Mouse (Mus musculus): Measurements from ENCODE around the gene Dock6.

The Dock6 gene

GRCm38 (mm10) chr9:21845381-21846080 is 6.9 kb downstream of the Dock6 start:
- DNase-seq, result peak; percentile 51

GRCm38 (mm10) chr9:21843086-21843485 is 9.3 kb downstream of the Dock6 start:
- DNase-seq, result no peak

- DNase-seq, result no peak
Observed at GRCm38 (mm10) chr9:21842391-21842790, 10.0 kb downstream of the Dock6 start.

- no peak for DNase-seq
Observed at GRCm38 (mm10) chr9:21841340-21841739, 11.1 kb downstream of the Dock6 start.

GRCm38 (mm10) chr9:21840115-21840787 is 12.2 kb downstream of the Dock6 start:
- peak; percentile 46 for DNase-seq

GRCm38 (mm10) chr9:21837690-21838089 is 14.7 kb downstream of the Dock6 start:
- no peak for DNase-seq

- peak; percentile 69 for DNase-seq
Observed at GRCm38 (mm10) chr9:21835258-21835912, 17.1 kb downstream of the Dock6 start, which contains the start of gene Angptl8. Gene Angptl8, plus strand, starts transcription at chr9:21835510.

GRCm38 (mm10) chr9:21831558-21832240 is 20.7 kb downstream of the Dock6 start:
- peak; percentile 39 for DNase-seq

- DNase-seq, result peak; percentile 41
Observed at GRCm38 (mm10) chr9:21830936-21831335, 21.5 kb downstream of the Dock6 start.

- no peak for DNase-seq
Observed at GRCm38 (mm10) chr9:21830461-21830850, 22.0 kb downstream of the Dock6 start.

- DNase-seq, result no peak
Observed at GRCm38 (mm10) chr9:21829834-21830460, 22.5 kb downstream of the Dock6 start.

GRCm38 (mm10) chr9:21824366-21824765 is 28.1 kb downstream of the Dock6 start:
- no peak for DNase-seq

GRCm38 (mm10) chr9:21823957-21824356 is 28.5 kb downstream of the Dock6 start:
- no peak for DNase-seq

- no peak for DNase-seq
Observed at GRCm38 (mm10) chr9:21822686-21823085, 29.7 kb downstream of the Dock6 start.

GRCm38 (mm10) chr9:21820183-21820582 is 32.3 kb downstream of the Dock6 start:
- no peak for DNase-seq

- no peak for DNase-seq
Observed at GRCm38 (mm10) chr9:21819181-21819729, 33.2 kb downstream of the Dock6 start.

- DNase-seq, result no peak
Observed at GRCm38 (mm10) chr9:21818561-21818960, 33.9 kb downstream of the Dock6 start.

GRCm38 (mm10) chr9:21818125-21818524 is 34.3 kb downstream of the Dock6 start:
- DNase-seq, result no peak

- no peak for DNase-seq
Observed at GRCm38 (mm10) chr9:21816716-21817305, 35.6 kb downstream of the Dock6 start.

GRCm38 (mm10) chr9:21811170-21811569 is 41.3 kb downstream of the Dock6 start:
- DNase-seq, result no peak

GRCm38 (mm10) chr9:21808561-21808960 is 43.9 kb downstream of the Dock6 start:
- DNase-seq, result no peak

GRCm38 (mm10) chr9:21806976-21807375 is 45.5 kb downstream of the Dock6 start:
- no peak for DNase-seq

Data from liver (tissue).